Mouse (Mus musculus): Measurements from ENCODE around the gene Tcp10a. TPM values are rescaled to one million over a fixed set of nuclear protein-coding genes. Genes with fewer than 3 reads are reported as not detected.
"Not testable (repeated sequence)": the region's sequence is repeated elsewhere in the genome, so short reads cannot be mapped to it uniquely, and the experiment has no call there.

The Tcp10a gene
- polyA plus RNA-seq, 1 experiment from 2014 or later: not detected

GRCm38 (mm10) chr17:7365615-7366014, 41.2 kb downstream of the Tcp10a start:
- not testable (repeated sequence) for ATAC-seq (ENCODE audit: low read depth); H3K27me3 ChIP-seq (ENCODE audit: control insufficient read depth, insufficient read depth, low read length); H3K9me3 ChIP-seq (ENCODE audit: control insufficient read depth, low read length); H3K4me1 ChIP-seq (ENCODE audit: control insufficient read depth, insufficient read depth, low read length); H3K27ac ChIP-seq (ENCODE audit: low read depth, low read length); H3K9ac ChIP-seq (replicated peaks; ENCODE audit: low read depth, low read length); H3K4me3 ChIP-seq (ENCODE audit: low read depth, low read length); H3K36me3 ChIP-seq (ENCODE audit: control insufficient read depth, insufficient read depth, low read length); H3K4me2 ChIP-seq (ENCODE audit: low read depth, low read length)
- WGBS: 100% methylated on average over 1 of the region's 3 CpGs

GRCm38 (mm10) chr17:7366265-7366664, 41.8 kb downstream of the Tcp10a start:
- H3K4me3 ChIP-seq (ENCODE audit: low read depth, low read length); H3K4me2 ChIP-seq (ENCODE audit: low read depth, low read length); H3K27ac ChIP-seq (ENCODE audit: low read depth, low read length); H3K9ac ChIP-seq (replicated peaks; ENCODE audit: low read depth, low read length); H3K36me3 ChIP-seq (ENCODE audit: control insufficient read depth, insufficient read depth, low read length); ATAC-seq (ENCODE audit: low read depth); H3K4me1 ChIP-seq (ENCODE audit: control insufficient read depth, insufficient read depth, low read length); H3K9me3 ChIP-seq (ENCODE audit: control insufficient read depth, low read length); H3K27me3 ChIP-seq (ENCODE audit: control insufficient read depth, insufficient read depth, low read length): not testable (repeated sequence)
- no CpG with 5 or more reads among the region's 1 CpGs for WGBS

- H3K4me3 ChIP-seq (ENCODE audit: low read depth, low read length); H3K9me3 ChIP-seq (ENCODE audit: control insufficient read depth, low read length); H3K4me1 ChIP-seq (ENCODE audit: control insufficient read depth, insufficient read depth, low read length); H3K36me3 ChIP-seq (ENCODE audit: control insufficient read depth, insufficient read depth, low read length); H3K9ac ChIP-seq (replicated peaks; ENCODE audit: low read depth, low read length); H3K4me2 ChIP-seq (ENCODE audit: low read depth, low read length); H3K27me3 ChIP-seq (ENCODE audit: control insufficient read depth, insufficient read depth, low read length); H3K27ac ChIP-seq (ENCODE audit: low read depth, low read length): not testable (repeated sequence)
- 8% methylated on average over 4 of the region's 7 CpGs for WGBS
- ATAC-seq (ENCODE audit: low read depth): peak; percentile 89
Measured at GRCm38 (mm10) chr17:7366676-7367374, 42.4 kb downstream of the Tcp10a start.

- H3K27ac ChIP-seq (ENCODE audit: low read depth, low read length); H3K4me3 ChIP-seq (ENCODE audit: low read depth, low read length); ATAC-seq (ENCODE audit: low read depth); H3K36me3 ChIP-seq (ENCODE audit: control insufficient read depth, insufficient read depth, low read length); H3K27me3 ChIP-seq (ENCODE audit: control insufficient read depth, insufficient read depth, low read length); H3K9me3 ChIP-seq (ENCODE audit: control insufficient read depth, low read length); H3K4me1 ChIP-seq (ENCODE audit: control insufficient read depth, insufficient read depth, low read length); H3K9ac ChIP-seq (replicated peaks; ENCODE audit: low read depth, low read length); H3K4me2 ChIP-seq (ENCODE audit: low read depth, low read length): not testable (repeated sequence)
- WGBS: 81% methylated on average over 4 of the region's 6 CpGs
Measured at GRCm38 (mm10) chr17:7369401-7369800, 45.0 kb downstream of the Tcp10a start.

GRCm38 (mm10) chr17:7371879-7372278, 47.4 kb downstream of the Tcp10a start, which contains the start of gene Gm49630:
Gm49630 (minus strand) TSS chr17:7371979.
- not testable (repeated sequence) for ATAC-seq (ENCODE audit: low read depth); H3K4me1 ChIP-seq (ENCODE audit: control insufficient read depth, insufficient read depth, low read length)

GRCm38 (mm10) chr17:7376951-7377700, 52.7 kb downstream of the Tcp10a start:
- H3K36me3 ChIP-seq (ENCODE audit: control insufficient read depth, insufficient read depth, low read length); H3K4me1 ChIP-seq (ENCODE audit: control insufficient read depth, insufficient read depth, low read length); H3K27ac ChIP-seq (ENCODE audit: low read depth, low read length); H3K9ac ChIP-seq (replicated peaks; ENCODE audit: low read depth, low read length); H3K9me3 ChIP-seq (ENCODE audit: control insufficient read depth, low read length); H3K4me3 ChIP-seq (ENCODE audit: low read depth, low read length); H3K27me3 ChIP-seq (ENCODE audit: control insufficient read depth, insufficient read depth, low read length); H3K4me2 ChIP-seq (ENCODE audit: low read depth, low read length): not testable (repeated sequence)
- WGBS: 89% methylated on average over 1 of the region's 3 CpGs
- ATAC-seq (ENCODE audit: low read depth): peak; percentile 49; the same call in 1 of the 2 replicates

More at GRCm38 (mm10) chr17:7371879-7372278, 47.4 kb downstream of the Tcp10a start, which contains the start of gene Gm49630:
- not testable (repeated sequence) for H3K9ac ChIP-seq (replicated peaks; ENCODE audit: low read depth, low read length); H3K9me3 ChIP-seq (ENCODE audit: control insufficient read depth, low read length); H3K27ac ChIP-seq (ENCODE audit: low read depth, low read length); H3K4me3 ChIP-seq (ENCODE audit: low read depth, low read length); H3K27me3 ChIP-seq (ENCODE audit: control insufficient read depth, insufficient read depth, low read length); H3K4me2 ChIP-seq (ENCODE audit: low read depth, low read length); H3K36me3 ChIP-seq (ENCODE audit: control insufficient read depth, insufficient read depth, low read length)
- WGBS: 80% methylated on average over 1 of the region's 5 CpGs

GRCm38 (mm10) chr17:7377907-7378306, 53.5 kb downstream of the Tcp10a start:
- H3K4me3 ChIP-seq (ENCODE audit: low read depth, low read length); H3K27me3 ChIP-seq (ENCODE audit: control insufficient read depth, insufficient read depth, low read length); H3K9ac ChIP-seq (replicated peaks; ENCODE audit: low read depth, low read length); ATAC-seq (ENCODE audit: low read depth); H3K36me3 ChIP-seq (ENCODE audit: control insufficient read depth, insufficient read depth, low read length); H3K9me3 ChIP-seq (ENCODE audit: control insufficient read depth, low read length); H3K4me1 ChIP-seq (ENCODE audit: control insufficient read depth, insufficient read depth, low read length); H3K4me2 ChIP-seq (ENCODE audit: low read depth, low read length); H3K27ac ChIP-seq (ENCODE audit: low read depth, low read length): not testable (repeated sequence)
- 14% methylated on average over 2 of the region's 3 CpGs for WGBS

- WGBS: 86% methylated on average over 1 of the region's 3 CpGs
- H3K9ac ChIP-seq (replicated peaks; ENCODE audit: low read depth, low read length); H3K27me3 ChIP-seq (ENCODE audit: control insufficient read depth, insufficient read depth, low read length); H3K9me3 ChIP-seq (ENCODE audit: control insufficient read depth, low read length); ATAC-seq (ENCODE audit: low read depth); H3K4me3 ChIP-seq (ENCODE audit: low read depth, low read length); H3K27ac ChIP-seq (ENCODE audit: low read depth, low read length); H3K36me3 ChIP-seq (ENCODE audit: control insufficient read depth, insufficient read depth, low read length); H3K4me1 ChIP-seq (ENCODE audit: control insufficient read depth, insufficient read depth, low read length); H3K4me2 ChIP-seq (ENCODE audit: low read depth, low read length): not testable (repeated sequence)
Measured at GRCm38 (mm10) chr17:7382711-7383110, 58.3 kb downstream of the Tcp10a start.
